19 mouse cellular contexts compared by ENCODE assay signal in genomic region chr14:122068801-122069695, GRCm38 (mm10). TPM values are rescaled to one million over a fixed set of nuclear protein-coding genes. Genes with fewer than 3 reads are reported as not detected.
DNase-seq lines count a peak whose midpoint lies in the region; ATAC-seq and TF ChIP-seq lines count a peak whose summit lies in the region.
"Had no signal": no experiment of that assay in that cellular context is flagged by ENCODE, and none has a peak within 500 bp of the region (broad histone marks: within the 10 kb centered on the region; RNA-seq: fewer than 3 reads in every experiment).

No protein-coding gene starts in this region.

- no peak overlapping the region for H3K9ac ChIP-seq in midbrain, embryonic 15.5 days
- H3K9ac ChIP-seq: hindbrain, embryonic 13.5 days; limb, embryonic 12.5 days; midbrain, embryonic 12.5 days; neural tube, embryonic 13.5 days had no signal

- peak overlapping the region; percentile 48; the same call in 1 of the 2 replicates for H3K27ac ChIP-seq in testis, adult 2 months (ENCODE audit: control insufficient read depth, insufficient read depth, low read depth, low read length)
- no peak overlapping the region for H3K27ac ChIP-seq in midbrain, embryonic 15.5 days
- H3K27ac ChIP-seq: gastrocnemius, adult 2 months; hindbrain, embryonic 13.5 days; limb, embryonic 12.5 days; midbrain, embryonic 12.5 days; neural tube, embryonic 13.5 days had no signal

- H3K4me3 ChIP-seq in testis, adult 2 months (ENCODE audit: control insufficient read depth, low read depth, low read length): no peak overlapping the region
- no peak overlapping the region for H3K4me3 ChIP-seq in midbrain, embryonic 15.5 days
- H3K4me3 ChIP-seq: gastrocnemius, adult 2 months; hindbrain, embryonic 13.5 days; limb, embryonic 12.5 days; midbrain, embryonic 12.5 days; neural tube, embryonic 13.5 days had no signal

- TF ChIP-seq CTCF in testis, adult 2 months (IDR thresholded peaks at IDR 0.05; ENCODE audit: control insufficient read depth, insufficient read depth, insufficient replicate concordance, low read depth, low read length): no peak

- no peaks in the 10 kb centered on the region for H3K36me3 ChIP-seq in testis, adult 2 months (ENCODE audit: control insufficient read depth, insufficient read depth, low read length)
- H3K36me3 ChIP-seq in midbrain, embryonic 15.5 days (replicated peaks): no peaks in the 10 kb centered on the region
- H3K36me3 ChIP-seq: hindbrain, embryonic 13.5 days; limb, embryonic 12.5 days; midbrain, embryonic 12.5 days; neural tube, embryonic 13.5 days had no signal

- DNase-seq in kidney, adult 18-20 months: peak; percentile 27
- DNase-seq in kidney, adult 11 months: no peak
- DNase-seq in testis, postnatal 14 days (ENCODE audit: low spot score): no peak
- peak; percentile 47 for DNase-seq in heart, postnatal 4 days
- no peak for DNase-seq in cerebellum, postnatal 25 days
- DNase-seq in gastrocnemius, adult 18-20 months (ENCODE audit: low spot score): no peak
- DNase-seq: adrenal gland, adult 8-10 months; cerebellum, adult 11 months; embryo, embryonic 11 days; gastrocnemius, adult 2 months; right cerebral cortex, postnatal 25 days had no signal

- no peaks in the 10 kb centered on the region for H3K27me3 ChIP-seq in testis, adult 2 months (ENCODE audit: control insufficient read depth, insufficient read depth, low read length)
- H3K27me3 ChIP-seq in midbrain, embryonic 15.5 days (replicated peaks): no peaks in the 10 kb centered on the region
- H3K27me3 ChIP-seq: hindbrain, embryonic 13.5 days; limb, embryonic 12.5 days; midbrain, embryonic 12.5 days; neural tube, embryonic 13.5 days; Patski had no signal

- no peak overlapping the region for H3K4me2 ChIP-seq in midbrain, embryonic 15.5 days
- H3K4me2 ChIP-seq: hindbrain, embryonic 13.5 days; limb, embryonic 12.5 days; midbrain, embryonic 12.5 days; neural tube, embryonic 13.5 days had no signal

- peaks cover 2% of the 10 kb centered on the region for H3K4me1 ChIP-seq in testis, adult 2 months (ENCODE audit: control insufficient read depth, insufficient read depth, low read length)
- no peaks in the 10 kb centered on the region for H3K4me1 ChIP-seq in midbrain, embryonic 15.5 days
- H3K4me1 ChIP-seq: hindbrain, embryonic 13.5 days; limb, embryonic 12.5 days; midbrain, embryonic 12.5 days; neural tube, embryonic 13.5 days had no signal

- ATAC-seq in midbrain, embryonic 15.5 days (replicated peaks): no peak
- ATAC-seq: Patski had no signal

- H3K9me3 ChIP-seq in midbrain, embryonic 15.5 days: no peaks in the 10 kb centered on the region
- H3K9me3 ChIP-seq: hindbrain, embryonic 13.5 days; limb, embryonic 12.5 days; midbrain, embryonic 12.5 days; neural tube, embryonic 13.5 days had no signal

- 69% methylated on average over 11 of the region's 11 CpGs for WGBS in midbrain, embryonic 15.5 days

- no peak for TF ChIP-seq POLR2A in testis, adult 2 months (IDR thresholded peaks at IDR 0.05; ENCODE audit: control insufficient read depth, low read depth, low read length)

RNA-seq across cellular contexts. Expression of gene Timm8a2, which starts 34.6 kb away (rescaled TPM):
- 22.7 and 25.2 TPM in 2 replicates for polyA plus RNA-seq in testis, adult 2 months (2012; rRNA removed)
- not detected for total RNA-seq in heart, postnatal 4 days (2021)
- polyA plus RNA-seq in midbrain, embryonic 15.5 days (2015; fragmentation: Nextera tagmentation; extraction: Ambion mirVana): not detected in 2 replicates
- total RNA-seq in gastrocnemius, adult 18-20 months (2021): not detected
- total RNA-seq: adrenal gland, adult 8-10 months; gastrocnemius, adult 2 months had no signal
- polyA plus RNA-seq: C2C12; hindbrain, embryonic 13.5 days; limb, embryonic 12.5 days; midbrain, embryonic 12.5 days; neural tube, embryonic 13.5 days; Patski had no signal

RNA-seq across cellular contexts. Expression of gene Tm9sf2, which starts 37.8 kb away (rescaled TPM):
- polyA plus RNA-seq in testis, adult 2 months (2012; rRNA removed): 107 and 163 TPM in 2 replicates
- 10 to 100 TPM; 98.4 to 99.8 TPM for total RNA-seq in heart, postnatal 4 days (2021)
- 102 and 106 TPM in 2 replicates for polyA plus RNA-seq in midbrain, embryonic 15.5 days (2015; fragmentation: Nextera tagmentation; extraction: Ambion mirVana)
- total RNA-seq in gastrocnemius, adult 18-20 months (2021): 10 to 100 TPM; 64.4 to 65.5 TPM

Comparison
In these comparisons a context has a peak if more than half of its experiments do, and no peak if none do; other contexts are left out.
1. DNase-seq: peak in kidney, adult 18-20 months (single experiment) and heart, postnatal 4 days (single experiment); none in kidney, adult 11 months (single experiment), testis, postnatal 14 days (single experiment), cerebellum, postnatal 25 days (0 of 2) and gastrocnemius, adult 18-20 months (single experiment).